Mouse (Mus musculus): Measurements from ENCODE around the gene Krba1.

The Krba1 gene

GRCm38 (mm10) chr6:48395105-48396007 lies at the start of gene Krba1:
TSS of gene Krba1 (plus strand) at chr6:48395586.
- peak; percentile 95 for DNase-seq (ENCODE audit: low read depth, low spot score)

DNA sequence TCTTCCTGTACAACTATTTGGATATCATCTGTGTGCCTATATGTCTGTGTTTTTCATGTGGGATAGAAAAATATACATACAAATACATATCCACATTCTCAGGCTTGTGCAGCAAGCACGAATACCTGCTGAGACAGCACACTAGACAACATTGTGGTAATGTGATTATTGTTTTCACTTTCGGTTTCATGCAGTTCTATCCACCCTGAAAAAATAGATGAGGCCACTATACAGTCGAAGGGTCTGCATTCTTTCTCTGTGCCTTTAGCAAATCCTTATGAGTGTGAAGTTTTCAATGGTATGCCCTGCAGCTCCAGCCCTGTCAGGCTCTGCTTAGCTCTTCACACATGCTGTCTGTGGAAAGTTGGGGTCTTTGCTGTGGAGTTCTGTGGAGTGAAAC lies 36.5 kb upstream of the Krba1 start:
- DNase-seq (ENCODE audit: low read depth, low spot score), result no peak

- DNase-seq (ENCODE audit: low read depth, low spot score), result no peak
These were observed 28.9 kb upstream of the Krba1 start for GRCm38 (mm10) chr6:48366322-48366996.

- DNase-seq (ENCODE audit: low read depth, low spot score), result no peak
These were observed 7.2 kb upstream of the Krba1 start for GRCm38 (mm10) chr6:48388221-48388620.

DNA sequence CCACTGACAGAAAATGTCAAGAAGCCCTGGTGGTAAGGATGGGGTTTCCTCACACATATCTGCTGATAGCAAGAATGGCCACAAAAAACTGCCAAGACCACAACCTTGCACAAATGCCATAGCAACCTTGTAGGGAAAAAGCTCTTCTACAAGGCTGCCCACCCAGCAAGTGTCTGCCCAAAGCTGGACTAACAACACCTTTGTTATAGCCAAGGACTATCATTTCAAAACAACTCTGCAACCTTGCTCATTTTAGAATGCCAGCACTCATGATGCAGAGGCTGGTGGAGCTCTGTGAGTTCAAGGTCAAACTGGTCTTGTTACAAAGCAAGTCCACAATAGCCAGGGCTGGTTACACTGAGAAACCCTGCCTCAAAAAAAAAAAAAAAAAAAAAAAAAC lies 1.6 kb upstream of the Krba1 start:
- DNase-seq (ENCODE audit: low read depth, low spot score), result no peak

- no peak for DNase-seq (ENCODE audit: low read depth, low spot score)
These were observed 716 bp downstream of the Krba1 start for GRCm38 (mm10) chr6:48396008-48396595.

- DNase-seq (ENCODE audit: low read depth, low spot score), result no peak
These were observed 1.3 kb downstream of the Krba1 start for GRCm38 (mm10) chr6:48396686-48397085.

GRCm38 (mm10) chr6:48397336-48397735 lies 1.9 kb downstream of the Krba1 start:
- peak; percentile 18 for DNase-seq (ENCODE audit: low read depth, low spot score)

DNA sequence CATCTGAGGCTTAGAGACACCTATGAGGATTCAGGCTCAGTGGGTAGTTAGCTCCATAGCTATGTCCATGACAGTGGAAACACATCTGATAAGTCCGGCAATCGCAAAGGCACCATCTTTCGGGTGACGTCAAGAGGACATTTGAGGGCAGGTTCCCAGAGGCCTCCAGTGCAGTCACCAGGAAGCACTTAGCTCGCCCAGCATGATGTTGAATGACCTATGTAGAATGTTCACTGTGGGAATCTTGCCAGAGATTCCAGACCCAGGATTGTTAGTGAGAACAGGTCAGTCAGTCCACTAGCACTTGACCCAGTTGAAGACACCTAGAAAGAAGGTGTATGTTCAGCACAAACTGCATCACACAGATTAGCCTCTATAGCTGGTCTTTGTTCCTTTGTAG lies 4.5 kb downstream of the Krba1 start:
- DNase-seq (ENCODE audit: low read depth, low spot score), result no peak

DNA sequence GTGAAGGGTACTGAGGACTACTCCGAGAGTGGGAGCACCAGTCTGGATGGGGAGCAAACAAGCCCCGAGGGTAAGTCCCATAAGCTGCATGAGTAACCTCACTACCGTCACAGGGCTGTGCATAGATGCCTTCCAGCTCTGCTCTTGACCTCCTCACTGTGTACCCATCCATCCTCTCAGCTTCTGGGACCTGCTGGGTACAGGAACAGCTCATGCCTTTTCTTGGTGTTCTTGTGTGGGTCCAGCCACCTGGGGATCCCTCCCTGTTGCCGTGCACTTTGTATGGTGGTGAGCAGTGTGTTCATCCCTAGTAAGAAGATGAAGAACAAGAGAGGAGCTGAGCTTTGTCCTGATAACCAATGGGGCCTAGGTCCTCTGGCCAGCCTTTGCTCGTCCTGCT lies 8.7 kb downstream of the Krba1 start:
- DNase-seq (ENCODE audit: low read depth, low spot score), result no peak

GRCm38 (mm10) chr6:48409726-48410343 lies 14.4 kb downstream of the Krba1 start:
- DNase-seq (ENCODE audit: low read depth, low spot score), result no peak

- no peak for DNase-seq (ENCODE audit: low read depth, low spot score)
These were observed 15.2 kb downstream of the Krba1 start for GRCm38 (mm10) chr6:48410551-48410950.

DNA sequence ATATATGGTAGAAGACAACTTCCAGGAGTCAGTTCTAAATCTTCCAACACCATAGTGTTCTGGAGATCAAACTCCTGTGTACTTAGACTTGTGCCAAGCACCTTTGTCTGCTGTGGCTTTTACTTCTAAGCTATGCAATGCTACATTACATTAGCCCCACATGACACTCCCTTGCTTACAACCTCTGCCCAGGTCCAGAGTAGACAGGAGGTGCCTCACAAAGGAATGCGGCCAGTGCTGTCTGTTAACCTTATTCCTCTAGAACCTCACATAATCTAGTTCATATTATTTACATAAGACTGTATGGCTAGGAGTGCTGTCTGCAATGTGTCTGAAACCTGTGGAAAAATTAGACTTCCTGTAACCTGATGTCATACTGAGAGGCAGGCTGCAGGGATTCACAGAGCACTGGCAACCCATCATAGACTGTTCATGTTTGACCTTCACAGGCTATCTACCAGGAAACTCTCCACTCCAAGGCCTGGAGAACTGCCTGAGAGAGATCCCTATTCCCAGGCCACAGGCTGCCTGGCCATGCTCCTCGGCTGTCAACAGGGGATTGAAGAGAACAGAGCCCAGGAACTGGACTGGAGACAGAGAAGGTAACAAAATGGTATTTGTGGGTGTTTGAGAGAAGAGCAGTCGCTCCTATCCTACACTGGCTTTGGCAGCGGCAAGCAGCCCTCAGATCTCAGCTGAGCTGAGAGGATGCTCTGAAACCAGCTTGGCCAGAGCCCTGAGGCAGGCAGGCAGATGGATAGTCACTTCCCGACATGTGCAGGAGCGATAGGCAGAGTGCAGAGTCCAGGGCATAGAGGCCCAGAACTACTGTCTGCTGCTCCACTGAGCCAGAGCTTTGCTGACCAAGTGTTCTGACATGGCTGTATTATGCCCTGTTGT lies 16.1 kb downstream of the Krba1 start:
- DNase-seq (ENCODE audit: low read depth, low spot score), result no peak

GRCm38 (mm10) chr6:48412147-48412546 lies 16.8 kb downstream of the Krba1 start:
- no peak for DNase-seq (ENCODE audit: low read depth, low spot score)

- no peak for DNase-seq (ENCODE audit: low read depth, low spot score)
These were observed 17.3 kb downstream of the Krba1 start for GRCm38 (mm10) chr6:48412662-48413061.

DNA sequence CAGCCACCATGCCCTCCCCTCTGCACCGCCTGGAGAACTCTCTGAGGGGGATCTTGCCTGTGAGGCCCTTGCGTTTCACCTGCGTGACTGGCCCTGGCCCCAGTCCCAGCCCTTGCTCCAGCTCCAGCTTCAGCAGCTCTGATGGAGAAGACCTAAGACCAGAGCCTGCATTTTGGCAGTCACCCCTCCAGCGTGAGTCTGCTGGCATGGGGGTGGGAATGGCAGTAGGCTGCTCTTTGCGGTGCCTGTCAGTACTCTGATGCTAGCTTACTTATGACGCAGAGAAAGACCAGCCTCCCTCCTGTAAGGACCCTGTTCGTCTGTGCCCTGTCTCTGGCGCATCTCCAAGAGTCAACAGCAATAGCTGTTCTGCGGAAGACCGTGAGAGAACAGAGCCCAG lies 17.7 kb downstream of the Krba1 start:
- DNase-seq (ENCODE audit: low read depth, low spot score), result no peak

- no peak for DNase-seq (ENCODE audit: low read depth, low spot score)
These were observed 19.5 kb downstream of the Krba1 start for GRCm38 (mm10) chr6:48414886-48415285.

DNA sequence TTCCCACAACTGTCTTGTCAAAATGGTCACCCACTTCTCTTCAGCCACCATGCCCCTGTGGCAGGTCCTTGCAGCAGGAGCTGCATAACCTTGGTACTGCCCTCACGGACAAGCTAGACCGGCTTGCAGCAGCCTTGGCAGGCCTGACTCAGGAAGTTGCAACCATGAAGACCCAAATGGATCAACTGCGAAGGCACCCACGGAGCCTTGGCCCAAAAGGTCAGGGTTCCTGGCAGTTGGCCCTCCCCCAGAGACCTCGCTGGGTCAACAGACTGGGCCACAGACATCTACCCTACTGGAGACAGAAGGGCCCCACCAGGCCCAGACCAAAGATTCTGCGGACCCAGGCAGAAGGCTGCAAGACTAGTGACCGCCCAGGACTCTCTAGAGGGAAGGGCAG lies 20.2 kb downstream of the Krba1 start:
- no peak for DNase-seq (ENCODE audit: low read depth, low spot score)

DNA sequence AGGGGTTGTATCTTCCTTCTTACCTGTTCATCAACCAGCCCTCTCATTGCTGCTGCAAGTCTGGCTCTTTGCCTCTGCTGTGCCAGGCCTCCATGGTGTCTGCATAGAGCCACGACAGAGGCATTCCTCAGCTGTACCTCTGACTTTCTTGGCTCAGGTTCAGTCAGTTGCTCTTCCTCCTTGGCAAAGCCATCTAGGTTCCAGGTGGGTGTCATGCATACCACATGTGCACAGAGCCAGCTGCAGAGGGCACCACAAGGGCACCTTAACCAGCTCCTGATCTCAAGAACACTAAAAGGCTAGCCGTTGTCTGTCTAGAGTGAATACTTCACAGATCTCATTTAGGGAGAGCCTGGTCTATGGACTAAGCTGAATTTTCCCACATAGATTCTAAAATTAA lies 21.1 kb downstream of the Krba1 start:
- no peak for DNase-seq (ENCODE audit: low read depth, low spot score)

GRCm38 (mm10) chr6:48420647-48421046 lies 25.3 kb downstream of the Krba1 start:
- no peak for DNase-seq (ENCODE audit: low read depth, low spot score)

DNA sequence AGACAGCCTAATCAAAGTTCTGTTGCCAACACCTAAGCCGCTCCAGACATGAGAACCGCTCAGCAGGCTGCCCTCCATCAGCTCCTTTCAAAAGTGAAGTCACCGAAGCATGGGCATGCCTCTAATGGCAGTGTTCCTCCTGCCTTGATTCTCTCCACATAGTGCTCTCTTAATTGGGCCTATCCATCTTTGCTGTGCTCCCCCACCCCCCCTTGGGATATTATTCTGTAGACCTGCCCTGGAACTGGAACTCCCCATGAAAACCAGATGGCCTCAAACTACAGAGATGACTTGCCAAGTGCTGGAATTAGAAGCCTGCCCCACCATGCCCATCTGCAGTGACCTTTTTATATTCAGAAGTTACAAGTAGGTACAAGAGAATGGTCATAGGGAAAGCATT lies 27.9 kb downstream of the Krba1 start:
- no peak for DNase-seq (ENCODE audit: low read depth, low spot score)
